Mouse (Mus musculus): Measurements from ENCODE around the gene Naglu. TPM values are rescaled to one million over a fixed set of nuclear protein-coding genes. Genes with fewer than 3 reads are reported as not detected.

Naglu gene
- polyA plus RNA-seq, 1 experiment from 2014 or later, result 10.0 TPM

- DNase-seq (ENCODE audit: low spot score), result no peak
Measured at GRCm38 (mm10) chr11:101079746-101080145, 9.9 kb downstream of the Naglu start.

GRCm38 (mm10) chr11:101080421-101080820, 10.6 kb downstream of the Naglu start:
- 66% methylated on average over 5 of the region's 5 CpGs for WGBS
- Histone ChIP-seq H3K27me3 (ENCODE audit: low read depth, poor library complexity, severe bottlenecking) (peaks cover 62% of the 10 kb centered on the region), H3K27ac (replicated peaks) (no peak overlapping the region), H3K36me3 (peaks cover 17% of the 10 kb centered on the region), H3K4me1 (peaks cover 32% of the 10 kb centered on the region), H3K9me3 (replicated peaks) (no peaks in the 10 kb centered on the region), H3K4me3 (no peak overlapping the region)
- no peak for DNase-seq (ENCODE audit: low spot score)

More at GRCm38 (mm10) chr11:101079746-101080145, 9.9 kb downstream of the Naglu start:
- Histone ChIP-seq H3K9me3 (replicated peaks) (no peaks in the 10 kb centered on the region), H3K4me3 (peak overlapping the region; percentile 21; the same call in 1 of the 2 replicates), H3K36me3 (peaks cover 10% of the 10 kb centered on the region), H3K27ac (replicated peaks) (no peak overlapping the region), H3K4me1 (peaks cover 32% of the 10 kb centered on the region), H3K27me3 (ENCODE audit: low read depth, poor library complexity, severe bottlenecking) (peaks cover 62% of the 10 kb centered on the region)
- WGBS, result 3% methylated on average over 27 of the region's 27 CpGs

- H3K36me3 ChIP-seq, result peaks cover 21% of the 10 kb centered on the region
- WGBS, result 7% methylated on average over 10 of the region's 10 CpGs
- peak overlapping the region; percentile 79 for H3K4me3 ChIP-seq
- peaks cover 52% of the 10 kb centered on the region for H3K27me3 ChIP-seq (ENCODE audit: low read depth, poor library complexity, severe bottlenecking)
- no peaks in the 10 kb centered on the region for H3K9me3 ChIP-seq (replicated peaks)
- peak overlapping the region; percentile 87 for H3K27ac ChIP-seq (replicated peaks)
- H3K4me1 ChIP-seq, result peaks cover 44% of the 10 kb centered on the region
- no peak for DNase-seq (ENCODE audit: low spot score)
Measured at GRCm38 (mm10) chr11:101081659-101082058, 11.8 kb downstream of the Naglu start.

GRCm38 (mm10) chr11:101082208-101083082, 12.6 kb downstream of the Naglu start, which contains the start of gene Coasy:
TSS of gene Coasy (plus strand) at chr11:101082565.
- Histone ChIP-seq H3K4me3 (peak within 1 kb of the TSS; percentile 79), H3K27ac (replicated peaks) (peak within 1 kb of the TSS; percentile 87), H3K9me3 (replicated peaks) (no peaks in the 10 kb centered on the region), H3K27me3 (ENCODE audit: low read depth, poor library complexity, severe bottlenecking) (peaks cover 44% of the 10 kb centered on the region), H3K4me1 (peaks cover 51% of the 10 kb centered on the region), H3K36me3 (peaks cover 18% of the 10 kb centered on the region)
- WGBS, result under 1% methylated on average over 51 of the region's 51 CpGs
- peak; percentile 96 for DNase-seq (ENCODE audit: low spot score)

- peaks cover 59% of the 10 kb centered on the region for H3K4me1 ChIP-seq
- H3K4me3 ChIP-seq, result peak overlapping the region; percentile 79
- WGBS, result 40% methylated on average over 19 of the region's 19 CpGs
- H3K27me3 ChIP-seq (ENCODE audit: low read depth, poor library complexity, severe bottlenecking), result peaks cover 37% of the 10 kb centered on the region
- DNase-seq (ENCODE audit: low spot score), result no peak
- peak overlapping the region; percentile 87 for H3K27ac ChIP-seq (replicated peaks)
- H3K9me3 ChIP-seq (replicated peaks), result no peaks in the 10 kb centered on the region
- peaks cover 18% of the 10 kb centered on the region for H3K36me3 ChIP-seq
Measured at GRCm38 (mm10) chr11:101083083-101083697, 13.4 kb downstream of the Naglu start.

- Histone ChIP-seq H3K9me3 (replicated peaks) (no peaks in the 10 kb centered on the region), H3K4me3 (peak overlapping the region; percentile 14; the same call in 1 of the 2 replicates), H3K27ac (replicated peaks) (no peak overlapping the region), H3K27me3 (ENCODE audit: low read depth, poor library complexity, severe bottlenecking) (peaks cover 26% of the 10 kb centered on the region), H3K36me3 (peaks cover 26% of the 10 kb centered on the region), H3K4me1 (peaks cover 65% of the 10 kb centered on the region)
- no peak for DNase-seq (ENCODE audit: low spot score)
- WGBS, result 85% methylated on average over 14 of the region's 14 CpGs
Measured at GRCm38 (mm10) chr11:101084246-101084645, 14.4 kb downstream of the Naglu start.

- Histone ChIP-seq H3K4me1 (peaks cover 63% of the 10 kb centered on the region), H3K36me3 (peaks cover 31% of the 10 kb centered on the region), H3K9me3 (replicated peaks) (no peaks in the 10 kb centered on the region), H3K4me3 (no peak overlapping the region), H3K27ac (replicated peaks) (no peak overlapping the region), H3K27me3 (ENCODE audit: low read depth, poor library complexity, severe bottlenecking) (peaks cover 21% of the 10 kb centered on the region)
- no peak for DNase-seq (ENCODE audit: low spot score)
- 97% methylated on average over 12 of the region's 12 CpGs for WGBS
Measured at GRCm38 (mm10) chr11:101084811-101085210, 15.0 kb downstream of the Naglu start.

GRCm38 (mm10) chr11:101085617-101086322, 16.0 kb downstream of the Naglu start:
- H3K4me1 ChIP-seq, result peaks cover 61% of the 10 kb centered on the region
- peaks cover 41% of the 10 kb centered on the region for H3K36me3 ChIP-seq
- peaks cover 11% of the 10 kb centered on the region for H3K27me3 ChIP-seq (ENCODE audit: low read depth, poor library complexity, severe bottlenecking)
- peak overlapping the region; percentile 88; the same call in 1 of the 2 replicates for H3K4me3 ChIP-seq
- H3K27ac ChIP-seq (replicated peaks), result no peak overlapping the region
- no peak for DNase-seq (ENCODE audit: low spot score)
- H3K9me3 ChIP-seq (replicated peaks), result no peaks in the 10 kb centered on the region
- 92% methylated on average over 18 of the region's 18 CpGs for WGBS

GRCm38 (mm10) chr11:101086323-101086674, 16.5 kb downstream of the Naglu start:
- no peak for DNase-seq (ENCODE audit: low spot score)
- peak overlapping the region; percentile 88 for H3K4me3 ChIP-seq
- H3K27ac ChIP-seq (replicated peaks), result peak overlapping the region; percentile 89
- peaks cover 46% of the 10 kb centered on the region for H3K36me3 ChIP-seq
- no peaks in the 10 kb centered on the region for H3K9me3 ChIP-seq (replicated peaks)
- peaks cover 6% of the 10 kb centered on the region for H3K27me3 ChIP-seq (ENCODE audit: low read depth, poor library complexity, severe bottlenecking)
- H3K4me1 ChIP-seq, result peaks cover 61% of the 10 kb centered on the region
- WGBS, result 88% methylated on average over 6 of the region's 6 CpGs

GRCm38 (mm10) chr11:101086756-101087681, 17.2 kb downstream of the Naglu start, which contains the start of gene Mlx:
TSS of gene Mlx (plus strand) at chr11:101087277.
- Histone ChIP-seq H3K9me3 (replicated peaks) (no peaks in the 10 kb centered on the region), H3K4me3 (peak within 1 kb of the TSS; percentile 88), H3K4me1 (peaks cover 54% of the 10 kb centered on the region), H3K27ac (replicated peaks) (peak within 1 kb of the TSS; percentile 89), H3K36me3 (peaks cover 54% of the 10 kb centered on the region), H3K27me3 (ENCODE audit: low read depth, poor library complexity, severe bottlenecking) (no peaks in the 10 kb centered on the region)
- WGBS, result 2% methylated on average over 52 of the region's 52 CpGs
- peak; percentile 91 for DNase-seq (ENCODE audit: low spot score)

GRCm38 (mm10) chr11:101087682-101088055, 17.9 kb downstream of the Naglu start:
- 13% methylated on average over 8 of the region's 8 CpGs for WGBS
- Histone ChIP-seq H3K27me3 (ENCODE audit: low read depth, poor library complexity, severe bottlenecking) (no peaks in the 10 kb centered on the region), H3K9me3 (replicated peaks) (no peaks in the 10 kb centered on the region), H3K36me3 (peaks cover 60% of the 10 kb centered on the region), H3K4me3 (peak overlapping the region; percentile 88), H3K27ac (replicated peaks) (peak overlapping the region; percentile 89), H3K4me1 (peaks cover 51% of the 10 kb centered on the region)
- no peak for DNase-seq (ENCODE audit: low spot score)
